Mouse (Mus musculus) stomach, embryonic 14.5 days (tissue): Measurements from ENCODE around the gene Cuedc1. TPM values are rescaled to one million over a fixed set of nuclear protein-coding genes. Genes with fewer than 3 reads are reported as not detected.

Experiments used
- ATAC-seq: fragments of 200-750 bp; cut with Nextera tagmentation; 2 replicates; pipeline ENCODE4 v1.8.0; 2017; ENCODE audit warnings: low read depth, moderate TSS enrichment; ENCODE audit not compliant: insufficient number of reproducible peaks, insufficient read depth, low FRiP score
- H3K27ac ChIP-seq: fragments of 300-500 bp; sonication (generic); 2 replicates; pipeline ENCODE4 v1.5.1; 2014; ENCODE audit warnings: mild to moderate bottlenecking, low read length, moderate library complexity, mixed read lengths
- H3K27me3 ChIP-seq: fragments of 300-500 bp; sonication (generic); 2 replicates; pipeline ENCODE4 v1.6.1; 2014; ENCODE audit warnings: low read length, control low read depth, mixed read lengths; ENCODE audit not compliant: control insufficient read depth, insufficient read depth
- H3K36me3 ChIP-seq: fragments of 300-500 bp; sonication (generic); 2 replicates; pipeline ENCODE4 v1.6.1; 2014; ENCODE audit warnings: mild to moderate bottlenecking, control low read depth, low read length, moderate library complexity, mixed read lengths; ENCODE audit not compliant: control insufficient read depth, insufficient read depth
- H3K4me1 ChIP-seq: fragments of 300-500 bp; sonication (generic); 2 replicates; pipeline ENCODE4 v1.6.1; 2014; ENCODE audit warnings: low read length, control low read depth, mixed read lengths; ENCODE audit not compliant: control insufficient read depth, insufficient read depth
- H3K4me2 ChIP-seq: fragments of 300-500 bp; sonication (generic); replicated peaks from 2 replicates; pipeline ENCODE4 v1.6.1; 2014; ENCODE audit warnings: low read depth, low read length, control low read depth
- H3K4me3 ChIP-seq: fragments of 300-500 bp; sonication (generic); 2 replicates; pipeline ENCODE4 v1.5.1; 2014; ENCODE audit warnings: low read depth, low read length, control low read depth
- H3K9ac ChIP-seq: fragments of 300-500 bp; sonication (generic); replicated peaks from 2 replicates; pipeline ENCODE4 v1.6.1; 2014; ENCODE audit warnings: low read depth, mild to moderate bottlenecking, control low read depth, low read length, moderate library complexity, mixed read lengths
- H3K9me3 ChIP-seq: fragments of 300-500 bp; sonication (generic); 2 replicates; pipeline ENCODE4 v1.6.1; 2016; ENCODE audit warnings: low read depth, low read length, control low read depth; ENCODE audit not compliant: control insufficient read depth
- whole genome bisulfite sequencing: fragments of 180-500 bp; shearing (Covaris S2); extraction: QIAGEN DNeasy Blood & Tissue Kit; methylation state at CpG from one replicate; pipeline ENCODE4 v1.1.7; 2014; 5-methylcytosine and 5-hydroxymethylcytosine counted together
- polyA plus RNA-seq: library from polyadenylated mRNA; unstranded; fragments of >200 nt; fragmentation: Nextera tagmentation; extraction: Ambion mirVana; gene quantifications from 2 replicates; pipeline ENCODE4 v1.2.1, GENCODE M21; 2014

Cuedc1 gene
- polyA plus RNA-seq, 1 experiment from 2014 or later, result 21.7 TPM

DNA sequence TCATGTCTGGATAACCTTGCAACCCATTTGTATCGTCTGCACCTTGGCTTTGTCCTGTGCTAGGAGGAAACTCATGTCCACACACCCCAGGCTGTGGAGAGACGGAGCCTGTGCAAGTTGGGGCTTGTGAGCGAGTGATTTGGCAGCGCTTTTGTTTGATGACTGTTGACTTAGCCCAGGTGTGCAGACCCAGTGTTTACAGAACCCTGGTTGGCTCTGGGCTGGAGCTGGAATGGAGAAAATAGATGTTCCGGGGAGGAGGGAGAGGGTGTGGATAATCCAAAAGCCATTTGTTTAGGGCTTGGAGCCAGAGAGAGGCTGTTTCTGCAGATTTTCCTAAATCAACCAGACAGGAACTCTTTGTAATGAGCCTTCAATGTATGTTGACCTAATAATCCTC lies 56.0 kb downstream of the Cuedc1 start:
- peak; percentile 80 for ATAC-seq
- 20% methylated on average over 5 of the region's 5 CpGs for WGBS
- Histone ChIP-seq H3K9ac (no peak overlapping the region), H3K36me3 (no peaks in the 10 kb centered on the region), H3K9me3 (no peaks in the 10 kb centered on the region), H3K4me1 (peaks cover 76% of the 10 kb centered on the region), H3K4me3 (no peak overlapping the region), H3K4me2 (no peak overlapping the region), H3K27ac (peak overlapping the region; percentile 89), H3K27me3 (no peaks in the 10 kb centered on the region)

DNA sequence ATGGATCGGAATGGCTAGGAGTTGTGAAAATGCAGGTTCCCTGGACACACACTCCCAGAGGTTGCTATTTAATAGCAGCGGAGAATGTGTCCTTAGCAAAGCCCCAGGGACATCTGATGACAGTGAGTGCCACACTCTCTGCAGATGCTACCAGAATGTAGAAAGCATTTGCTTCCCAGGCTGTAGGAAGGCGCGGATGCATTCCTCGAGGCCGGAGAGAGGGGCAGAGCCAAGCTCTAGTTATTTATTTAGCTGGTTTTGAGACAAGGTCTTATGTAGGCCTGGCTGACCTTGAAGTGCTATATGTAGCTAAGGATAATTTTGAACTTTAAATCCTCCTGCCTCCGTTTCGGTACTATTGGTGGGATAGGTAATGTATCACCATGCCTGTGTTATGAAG lies 56.6 kb downstream of the Cuedc1 start:
- Histone ChIP-seq H3K9ac (no peak overlapping the region), H3K36me3 (no peaks in the 10 kb centered on the region), H3K27me3 (no peaks in the 10 kb centered on the region), H3K27ac (peak overlapping the region; percentile 89), H3K4me2 (no peak overlapping the region), H3K4me1 (peaks cover 76% of the 10 kb centered on the region), H3K9me3 (no peaks in the 10 kb centered on the region), H3K4me3 (no peak overlapping the region)
- ATAC-seq, result no peak
- WGBS, result 44% methylated on average over 8 of the region's 8 CpGs

DNA sequence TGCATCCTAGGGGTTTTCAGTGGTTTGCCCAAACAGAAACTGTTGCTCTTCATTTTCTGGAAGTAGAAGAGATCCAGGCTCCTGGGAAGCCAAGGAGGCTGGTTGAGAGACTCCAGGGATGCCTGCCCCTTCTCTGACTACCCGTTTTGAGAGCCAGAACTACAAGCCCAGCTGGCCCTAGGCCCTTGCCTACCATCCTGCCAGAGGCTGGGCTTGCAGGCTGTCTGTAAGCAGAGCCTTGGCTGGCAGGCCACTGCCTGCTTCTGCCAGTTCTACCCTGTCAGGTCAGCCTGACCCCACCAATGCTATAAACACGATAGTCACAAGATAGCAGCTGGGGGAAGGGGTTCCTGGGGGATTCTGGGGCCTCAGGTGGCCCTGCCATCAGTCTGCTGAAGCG lies 57.6 kb downstream of the Cuedc1 start:
- no peak for ATAC-seq
- Histone ChIP-seq H3K9me3 (no peaks in the 10 kb centered on the region), H3K36me3 (no peaks in the 10 kb centered on the region), H3K4me2 (no peak overlapping the region), H3K4me1 (peaks cover 85% of the 10 kb centered on the region), H3K27me3 (no peaks in the 10 kb centered on the region), H3K9ac (no peak overlapping the region), H3K27ac (peak overlapping the region; percentile 89; the same call in 1 of the 2 replicates), H3K4me3 (no peak overlapping the region)
- 50% methylated on average over 3 of the region's 3 CpGs for WGBS

DNA sequence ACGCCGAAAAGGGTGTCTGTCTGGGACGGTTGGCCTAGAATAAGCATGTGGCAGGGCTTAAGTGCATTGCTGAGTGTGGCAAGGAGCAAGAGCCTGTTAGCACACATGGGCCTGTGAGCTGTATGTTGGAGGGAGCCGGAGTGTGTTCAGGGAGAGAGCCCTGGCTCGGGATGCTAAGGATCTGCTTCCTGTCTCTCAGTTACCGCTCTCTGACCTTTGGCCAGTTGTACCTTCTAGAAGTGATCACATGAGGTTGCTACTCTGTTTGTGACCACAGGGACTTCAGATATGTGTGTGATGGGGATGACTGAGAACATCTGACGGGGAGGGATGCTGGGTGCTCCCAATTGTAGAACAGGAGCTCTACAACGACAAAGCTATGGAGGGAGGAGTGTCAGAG lies 58.1 kb downstream of the Cuedc1 start:
- no peaks in the 10 kb centered on the region for H3K27me3 ChIP-seq
- ATAC-seq, result no peak
- H3K9ac ChIP-seq, result no peak overlapping the region
- no peak overlapping the region for H3K4me2 ChIP-seq
- peaks cover 90% of the 10 kb centered on the region for H3K4me1 ChIP-seq
- WGBS, result 42% methylated on average over 8 of the region's 8 CpGs
- H3K36me3 ChIP-seq, result no peaks in the 10 kb centered on the region
- no peak overlapping the region for H3K4me3 ChIP-seq
- H3K27ac ChIP-seq, result peak overlapping the region; percentile 89; the same call in 1 of the 2 replicates
- H3K9me3 ChIP-seq, result no peaks in the 10 kb centered on the region

DNA sequence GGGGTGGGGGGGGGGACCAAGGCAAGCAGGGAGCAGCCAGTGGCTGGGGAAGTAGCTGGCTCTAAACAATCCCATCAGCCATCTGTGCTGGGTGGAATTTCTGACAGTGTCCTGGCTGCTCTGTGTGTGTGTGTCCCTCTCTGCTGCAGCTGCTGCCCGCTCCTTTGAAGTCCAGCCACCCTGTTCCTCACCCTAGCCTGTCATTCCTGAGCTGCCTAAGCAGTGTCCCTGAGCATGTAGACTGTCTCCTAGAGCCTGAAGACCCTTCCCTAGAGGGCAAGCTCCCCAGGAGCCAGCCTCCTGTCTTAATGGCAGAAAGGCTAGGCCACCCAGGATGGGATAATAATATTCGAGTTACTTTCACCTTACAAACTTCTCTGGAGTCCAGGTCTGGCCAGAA lies 58.5 kb downstream of the Cuedc1 start:
- Histone ChIP-seq H3K27ac (peak overlapping the region; percentile 89), H3K9me3 (no peaks in the 10 kb centered on the region), H3K9ac (no peak overlapping the region), H3K4me3 (no peak overlapping the region), H3K27me3 (no peaks in the 10 kb centered on the region), H3K36me3 (no peaks in the 10 kb centered on the region), H3K4me2 (no peak overlapping the region), H3K4me1 (peaks cover 89% of the 10 kb centered on the region)
- WGBS, result 21% methylated on average over 2 of the region's 2 CpGs
- no peak for ATAC-seq

DNA sequence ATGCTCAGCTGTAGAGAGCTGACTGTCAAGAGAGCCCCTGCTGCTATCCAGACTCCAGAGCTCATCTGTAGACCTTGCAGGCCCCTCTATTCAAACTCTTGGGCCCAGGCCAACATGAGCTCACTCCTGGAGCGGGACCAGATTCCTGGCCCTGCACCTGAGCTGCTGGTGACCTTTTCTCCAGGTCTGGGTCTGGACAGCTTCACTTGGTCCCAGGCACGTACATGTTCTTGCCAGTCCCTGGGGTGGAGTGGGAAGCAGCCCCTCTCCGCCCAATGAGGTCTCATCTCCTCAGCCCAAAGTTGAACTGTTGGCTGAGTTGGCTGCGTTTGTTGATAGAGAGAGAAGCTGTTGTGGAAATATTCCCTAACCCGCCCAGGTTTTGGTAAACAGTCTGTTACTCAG lies 61.0 kb downstream of the Cuedc1 start:
- WGBS, result 16% methylated on average over 5 of the region's 5 CpGs
- Histone ChIP-seq H3K4me3 (no peak overlapping the region), H3K9ac (no peak overlapping the region), H3K9me3 (no peaks in the 10 kb centered on the region), H3K36me3 (no peaks in the 10 kb centered on the region), H3K4me2 (no peak overlapping the region), H3K4me1 (peaks cover 73% of the 10 kb centered on the region), H3K27ac (peak overlapping the region; percentile 91), H3K27me3 (no peaks in the 10 kb centered on the region)
- ATAC-seq, result peak; percentile 31; the same call in 1 of the 2 replicates

DNA sequence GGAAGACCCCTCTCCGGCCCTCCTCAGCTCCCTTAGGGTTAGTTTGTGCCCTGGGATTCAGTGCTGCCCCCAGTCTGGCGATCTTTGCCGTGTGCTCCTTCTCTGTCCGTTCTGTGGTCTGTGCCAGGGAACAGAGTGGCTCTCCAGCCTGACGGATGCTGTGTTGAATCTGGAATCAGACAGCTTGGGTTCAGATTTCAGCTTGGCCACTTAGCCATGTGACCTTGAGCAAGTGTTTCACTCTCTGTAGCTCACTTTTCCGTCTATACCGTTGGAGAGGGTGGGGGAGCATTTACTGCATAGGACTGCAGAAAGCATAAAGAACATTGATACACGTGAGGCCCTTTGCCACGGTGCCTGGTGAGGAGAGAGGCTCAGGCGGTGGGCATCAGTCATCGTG lies 61.5 kb downstream of the Cuedc1 start:
- peaks cover 67% of the 10 kb centered on the region for H3K4me1 ChIP-seq
- 46% methylated on average over 11 of the region's 11 CpGs for WGBS
- no peaks in the 10 kb centered on the region for H3K27me3 ChIP-seq
- no peak overlapping the region for H3K4me3 ChIP-seq
- H3K9ac ChIP-seq, result no peak overlapping the region
- H3K27ac ChIP-seq, result peak overlapping the region; percentile 91
- no peaks in the 10 kb centered on the region for H3K36me3 ChIP-seq
- H3K4me2 ChIP-seq, result no peak overlapping the region
- ATAC-seq, result no peak
- no peaks in the 10 kb centered on the region for H3K9me3 ChIP-seq

DNA sequence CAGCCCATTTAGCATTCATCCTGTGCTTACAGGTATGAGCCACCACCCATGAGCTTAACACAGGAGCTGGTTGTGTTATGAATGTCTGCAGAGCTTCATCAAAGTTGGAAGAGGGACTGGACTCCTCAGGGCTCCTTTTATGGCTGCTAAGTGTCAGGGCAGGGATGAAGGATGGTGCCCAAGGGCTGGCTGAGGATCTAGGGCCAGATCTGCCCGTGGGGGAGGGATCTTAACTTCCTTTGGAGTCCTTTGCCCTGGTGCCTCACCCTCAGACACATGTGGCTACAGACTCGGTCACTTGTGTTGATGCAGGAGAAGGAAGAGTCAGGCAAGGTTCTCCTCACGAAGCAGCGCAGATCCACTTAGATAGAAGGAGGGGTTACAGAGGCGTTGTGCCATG lies 62.5 kb downstream of the Cuedc1 start:
- ATAC-seq, result no peak
- H3K4me1 ChIP-seq, result peaks cover 67% of the 10 kb centered on the region
- no peak overlapping the region for H3K9ac ChIP-seq
- H3K4me2 ChIP-seq, result no peak overlapping the region
- H3K9me3 ChIP-seq, result no peaks in the 10 kb centered on the region
- no peaks in the 10 kb centered on the region for H3K27me3 ChIP-seq
- H3K4me3 ChIP-seq, result no peak overlapping the region
- peak overlapping the region; percentile 91 for H3K27ac ChIP-seq
- 34% methylated on average over 5 of the region's 5 CpGs for WGBS
- H3K36me3 ChIP-seq, result no peaks in the 10 kb centered on the region

DNA sequence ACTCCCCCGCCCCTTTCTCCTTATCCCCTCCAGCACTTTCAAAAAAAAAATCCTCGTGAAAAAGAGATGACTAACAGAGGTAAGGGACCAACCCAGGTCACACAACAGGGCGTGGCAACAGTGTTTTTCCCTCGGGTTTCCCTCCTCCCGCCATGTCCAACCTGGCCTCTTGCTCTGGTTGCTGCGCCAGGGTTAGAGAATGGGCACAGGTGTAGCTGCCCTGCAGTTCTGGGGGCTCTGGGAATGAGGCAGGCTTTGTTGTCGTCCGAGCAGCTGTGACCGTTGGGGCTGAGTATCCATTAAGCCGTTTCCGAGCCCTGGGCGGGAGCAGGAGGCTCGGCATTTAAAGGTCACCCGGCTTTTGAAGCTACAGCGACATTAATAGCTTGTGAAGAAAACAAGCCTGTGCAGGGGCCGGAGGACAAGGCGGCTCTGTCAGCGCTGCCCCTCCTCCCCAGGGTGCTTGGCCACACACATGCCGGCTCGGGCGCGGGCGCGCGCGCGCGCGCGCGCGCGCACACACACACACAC lies 63.3 kb downstream of the Cuedc1 start:
- H3K27ac ChIP-seq, result peak overlapping the region; percentile 91
- ATAC-seq, result peak; percentile 43
- H3K36me3 ChIP-seq, result no peaks in the 10 kb centered on the region
- peak overlapping the region; percentile 51 for H3K4me2 ChIP-seq
- no peaks in the 10 kb centered on the region for H3K9me3 ChIP-seq
- H3K4me1 ChIP-seq, result peaks cover 67% of the 10 kb centered on the region
- 1% methylated on average over 22 of the region's 33 CpGs for WGBS
- H3K27me3 ChIP-seq, result no peaks in the 10 kb centered on the region
- peak overlapping the region; percentile 25 for H3K4me3 ChIP-seq
- 0 out of 2 replicates have a peak overlapping the region, but pooled peaks have one; percentile 15 for H3K9ac ChIP-seq
